Mouse (Mus musculus): ENCODE data around the gene Hlf.

Gene Hlf

DNA sequence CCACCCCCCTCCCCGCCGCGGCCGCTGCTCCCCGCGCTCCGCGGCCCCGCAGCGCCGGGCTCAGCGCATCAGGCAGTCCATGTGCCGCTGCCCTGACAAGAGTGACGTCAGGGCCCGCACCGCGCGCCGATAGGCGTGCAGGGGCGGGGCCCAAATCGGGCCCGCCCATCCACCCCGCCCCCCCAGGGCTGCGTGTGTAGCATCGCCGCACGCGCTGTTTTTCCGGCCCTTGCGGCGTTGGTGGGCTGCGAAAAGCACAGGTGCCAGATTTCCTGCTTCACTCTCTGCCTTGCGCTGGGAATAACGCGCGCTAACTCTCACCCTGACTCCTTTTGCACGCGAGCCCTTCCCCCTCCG, at the start of gene Hlf:
Gene Hlf (minus strand): TSS at position 79 of the 357 bp plus-strand sequence.
- peak; percentile 65 to 70 for DNase-seq (ENCODE audit: low read depth in 2 of 2, low spot score in 2 of 2)

DNA sequence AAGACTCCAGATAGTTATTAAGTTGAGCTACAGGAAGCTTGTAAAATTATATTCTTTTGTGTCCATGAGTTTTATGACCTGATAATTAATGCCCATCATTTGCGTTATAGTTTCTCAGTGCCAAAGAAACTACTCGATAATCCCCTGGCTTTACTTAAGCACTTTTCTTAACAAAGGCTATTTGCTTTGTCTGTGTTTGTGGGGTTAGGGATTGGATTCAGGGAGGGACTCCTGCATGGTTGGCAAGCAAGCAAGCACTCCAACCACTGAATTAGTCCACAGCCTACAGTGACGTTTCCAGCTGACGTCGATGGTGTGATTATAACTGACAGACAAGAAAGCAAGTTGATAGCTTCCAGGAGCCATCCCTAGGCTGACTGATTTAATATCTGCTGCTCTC, 48.1 kb upstream of the Hlf start:
- DNase-seq (ENCODE audit: low read depth in 2 of 2, low spot score in 2 of 2), result no peak

DNA sequence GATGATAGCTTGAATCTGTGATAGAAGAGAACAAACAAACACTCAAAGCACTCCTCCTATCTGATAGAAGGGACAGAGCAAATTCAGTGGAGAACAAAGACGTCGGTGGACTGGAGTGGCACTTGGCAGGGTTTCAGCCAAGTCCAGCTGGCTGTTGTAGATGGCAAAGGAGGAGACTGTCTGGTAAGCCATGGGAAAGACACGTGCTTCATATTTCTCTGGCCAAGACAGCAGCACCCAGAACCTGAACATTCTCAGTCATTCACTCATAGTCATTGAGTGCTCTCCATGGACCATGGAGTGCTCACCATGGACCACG, 34.5 kb upstream of the Hlf start:
- no peak for DNase-seq (ENCODE audit: low read depth in 2 of 2, low spot score in 2 of 2)

DNA sequence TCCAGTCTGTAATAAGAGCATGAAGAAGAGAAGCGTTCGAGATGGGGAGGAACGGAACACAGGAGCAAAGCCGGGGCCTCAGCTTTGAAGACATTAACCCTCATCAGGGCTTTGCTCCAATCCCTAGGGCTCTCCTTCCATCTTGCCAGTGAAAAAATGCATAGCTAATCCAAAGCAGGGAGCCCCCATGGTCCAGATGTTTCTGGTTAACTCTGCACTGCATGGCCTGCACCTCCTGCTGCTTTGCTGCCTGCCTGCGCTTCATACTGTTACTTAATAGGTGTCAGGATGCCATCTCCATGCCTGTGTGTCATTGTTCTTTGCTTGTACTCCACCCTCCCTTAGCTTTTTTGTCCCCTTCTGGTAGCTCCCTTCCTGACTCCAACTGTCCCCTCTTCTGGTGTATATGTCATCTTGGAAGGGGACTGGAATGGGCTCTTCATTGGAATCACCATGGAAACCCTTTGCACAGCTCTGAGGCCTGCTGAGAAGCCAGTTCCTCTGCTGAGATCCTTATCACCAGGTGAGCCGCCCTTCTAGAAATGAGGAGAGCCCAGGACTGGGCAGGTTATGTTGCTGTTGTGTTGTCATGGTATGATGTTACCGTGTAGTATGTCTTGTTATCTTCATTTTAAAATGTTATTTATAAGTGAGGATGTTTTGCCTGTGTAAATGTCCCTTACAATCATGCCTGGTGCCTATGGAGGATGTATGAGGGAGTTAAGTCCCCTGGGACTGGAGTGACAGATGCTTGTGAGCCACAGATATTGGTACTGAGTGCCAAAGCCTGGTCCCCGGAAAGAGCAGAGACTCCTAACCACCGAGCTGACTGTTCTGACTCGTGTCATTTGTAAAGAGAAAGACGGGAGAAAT, 33.9 kb upstream of the Hlf start:
- DNase-seq (ENCODE audit: low read depth in 2 of 2, low spot score in 2 of 2), result no peak

DNA sequence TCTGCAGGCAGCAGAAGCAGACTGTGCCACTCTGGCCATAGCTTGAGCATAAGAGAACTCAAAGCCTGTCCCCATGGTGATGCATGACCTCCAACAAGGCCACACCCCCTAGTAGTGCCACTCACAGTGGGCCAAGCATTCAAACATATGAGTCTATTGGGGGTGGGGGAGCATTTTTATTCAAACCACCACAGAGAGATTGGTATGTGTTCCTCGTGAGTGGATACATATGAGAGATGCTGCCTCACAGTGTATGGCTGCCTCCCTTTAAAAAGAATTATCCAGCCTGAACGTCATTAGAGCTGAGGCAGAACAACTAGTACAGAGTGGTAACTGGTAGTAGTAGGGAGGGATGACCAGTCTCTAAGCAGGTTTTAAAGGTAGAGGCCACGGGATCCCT, 33.2 kb upstream of the Hlf start:
- DNase-seq (ENCODE audit: low read depth in 2 of 2, low spot score in 2 of 2), result no peak

DNA sequence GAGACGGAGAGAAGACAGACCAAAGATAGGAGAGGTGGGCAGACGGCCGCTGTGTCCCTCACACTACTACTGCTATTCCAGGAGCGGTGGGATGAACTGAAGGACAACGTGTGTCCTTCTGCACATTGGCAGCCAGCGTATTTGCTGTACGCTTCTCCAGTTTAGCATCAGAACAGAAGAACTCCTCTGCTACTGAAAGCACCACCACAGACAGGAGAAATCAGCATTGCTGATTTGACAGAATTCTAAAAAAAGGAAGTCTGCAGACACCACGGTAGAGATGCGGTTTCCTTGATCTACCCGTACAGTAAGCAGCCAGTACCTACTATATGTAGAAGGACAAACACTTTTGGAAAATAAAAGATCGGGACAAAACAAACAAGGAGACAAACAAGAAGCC, 29.0 kb upstream of the Hlf start:
- no peak for DNase-seq (ENCODE audit: low read depth in 2 of 2, low spot score in 2 of 2)

DNA sequence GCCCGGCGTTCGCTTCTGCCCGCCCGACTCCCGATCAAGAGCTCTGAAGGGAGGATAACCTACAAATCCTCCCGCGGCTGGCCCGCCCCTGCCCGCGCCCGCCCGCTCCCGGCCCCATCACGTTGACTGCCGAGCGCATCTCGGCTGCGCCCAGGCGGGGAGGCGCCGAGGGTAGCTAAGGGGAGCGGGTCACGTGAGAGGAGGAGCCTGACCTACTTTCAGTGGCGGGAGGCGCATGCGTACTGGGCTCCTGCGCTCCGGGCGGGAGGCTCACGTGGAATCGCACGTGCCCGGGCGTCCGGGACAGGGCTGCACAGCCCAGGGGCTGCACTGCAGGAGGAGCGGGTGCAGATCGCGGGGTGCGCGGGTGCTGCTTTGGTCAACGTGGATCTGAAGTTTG, 27.2 kb upstream of the Hlf start:
- peak; percentile 68 to 69 for DNase-seq (ENCODE audit: low read depth in 2 of 2, low spot score in 2 of 2)

DNA sequence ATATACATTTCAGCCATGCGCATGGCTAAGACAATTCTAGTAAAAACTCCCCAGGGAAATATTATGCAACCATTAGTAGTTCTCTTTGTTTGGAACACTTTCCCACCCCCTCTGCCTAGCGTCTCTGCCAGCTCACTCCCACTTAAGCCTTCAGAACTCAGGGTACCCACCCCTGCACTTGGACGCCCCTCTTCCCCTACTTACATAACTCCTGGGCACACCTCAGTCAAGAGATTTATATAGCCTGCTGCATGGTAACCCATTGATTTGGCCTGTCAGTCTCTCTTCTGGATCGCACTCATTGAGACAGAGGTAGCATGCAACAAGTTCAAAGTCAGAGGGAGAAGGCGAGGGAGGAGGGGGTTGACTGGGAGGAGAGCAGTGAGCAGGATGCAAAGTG, 26.3 kb upstream of the Hlf start:
- no peak for DNase-seq (ENCODE audit: low read depth in 2 of 2, low spot score in 2 of 2)

DNA sequence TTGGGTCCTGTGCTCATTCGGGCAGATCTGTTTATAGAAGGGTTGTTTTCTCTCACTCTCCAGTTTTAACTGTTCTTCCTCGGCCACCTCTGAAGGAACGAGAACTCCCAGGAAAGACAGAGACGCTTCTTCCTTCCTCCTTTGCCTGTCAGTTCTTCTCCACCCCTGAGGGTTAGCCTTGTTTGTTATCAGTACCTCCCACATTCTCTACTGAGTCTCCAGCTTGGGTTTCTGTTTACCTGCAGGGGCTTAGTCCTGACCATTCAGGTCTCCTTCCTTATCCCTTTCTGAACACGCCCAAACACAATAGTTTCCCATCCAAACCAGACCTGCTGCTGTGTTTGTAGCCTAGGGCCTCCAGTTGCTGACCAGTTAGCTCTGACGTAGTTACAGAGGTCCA, 8.2 kb upstream of the Hlf start:
- DNase-seq (ENCODE audit: low read depth in 2 of 2, low spot score in 2 of 2), result no peak

DNA sequence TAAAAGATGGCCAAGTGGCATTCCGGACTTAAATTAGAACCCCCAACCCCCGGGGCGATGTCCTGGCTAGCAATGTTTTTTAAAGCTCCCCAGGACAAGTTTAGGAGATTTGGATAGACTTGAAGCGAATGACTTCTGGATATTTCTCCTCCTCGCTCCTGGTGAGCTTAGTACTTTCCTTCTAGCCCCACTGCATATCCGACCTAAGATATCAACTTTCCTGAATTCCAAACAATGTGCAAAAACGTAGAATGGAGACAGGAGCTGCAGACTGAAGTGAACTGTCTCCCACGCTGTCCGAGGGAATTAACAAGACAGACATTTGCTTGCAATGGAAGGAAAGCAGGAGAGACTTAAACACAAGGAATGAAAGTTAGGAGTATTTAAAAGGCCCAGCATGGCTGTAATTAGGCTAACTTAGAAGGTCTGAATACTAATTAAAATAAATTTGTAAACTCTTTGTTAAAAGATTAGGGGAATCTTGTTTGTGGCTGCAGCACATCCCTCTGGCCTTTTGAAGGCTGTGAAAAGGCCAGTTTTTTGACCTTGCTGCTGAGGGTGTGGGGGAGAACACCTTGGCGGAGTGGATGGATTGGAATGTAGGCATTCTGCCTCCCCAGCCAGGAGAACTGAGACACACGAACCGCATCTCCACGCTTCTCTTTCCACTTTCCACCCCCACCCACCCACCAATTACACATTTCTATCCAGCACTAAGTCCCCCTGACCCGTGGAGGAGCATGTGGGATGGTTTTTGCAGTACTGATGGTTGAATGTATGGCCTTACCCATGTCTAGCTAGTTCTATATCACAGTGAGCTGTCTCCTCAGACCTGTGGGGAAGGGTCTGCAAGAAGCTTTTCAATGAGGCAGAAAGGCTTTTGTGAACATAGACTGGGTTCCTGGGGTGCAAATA, 833 bp upstream of the Hlf start:
- DNase-seq (ENCODE audit: low read depth in 2 of 2, low spot score in 2 of 2), result no peak

DNA sequence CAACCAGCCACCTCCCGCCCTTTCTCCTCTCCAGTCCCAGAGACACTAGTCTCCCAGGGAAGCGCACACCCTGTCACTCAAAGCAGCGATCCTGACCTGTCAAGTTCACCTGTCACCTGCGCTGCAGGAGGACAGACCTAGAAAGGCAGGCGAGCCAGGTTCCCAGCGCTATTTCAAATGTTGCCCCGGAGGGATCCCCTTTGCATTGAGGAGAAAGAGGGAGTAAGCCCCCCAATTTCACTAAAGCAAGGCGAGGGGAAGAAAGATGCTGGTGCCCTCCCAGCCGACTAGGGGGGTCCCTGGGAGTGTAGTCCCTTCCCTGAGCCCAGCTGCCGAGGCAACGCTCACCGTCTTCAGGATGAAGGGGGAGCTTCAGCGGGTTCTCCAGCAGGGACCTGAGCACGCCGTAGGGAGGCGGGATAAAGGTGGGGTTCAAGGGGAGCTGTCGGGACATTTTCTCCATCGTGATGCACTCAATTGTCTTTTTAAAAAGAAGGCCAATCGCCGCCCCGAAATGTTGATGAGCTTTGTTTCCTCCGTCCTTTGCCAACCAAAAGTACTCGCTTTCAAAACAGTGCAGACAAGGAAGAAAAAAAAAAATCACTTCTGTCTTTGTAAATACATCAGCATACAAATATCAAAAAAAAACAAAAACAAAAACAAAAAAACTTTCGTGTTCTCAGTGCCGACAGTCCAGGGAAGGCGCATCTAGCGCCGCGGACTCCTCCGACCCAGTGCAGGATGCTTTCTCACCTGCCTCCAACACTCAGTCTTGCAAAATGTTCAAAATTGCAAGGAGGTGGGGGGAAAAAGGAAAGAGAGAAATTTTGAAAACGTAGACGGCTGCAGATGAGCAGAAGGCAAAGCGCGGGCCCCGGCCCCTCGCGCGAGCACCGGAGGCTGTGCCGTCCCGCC, 536 bp downstream of the Hlf start:
- peak in 1 of 2 experiments; percentile 5 for DNase-seq (ENCODE audit: low read depth in 2 of 2, low spot score in 2 of 2)

DNA sequence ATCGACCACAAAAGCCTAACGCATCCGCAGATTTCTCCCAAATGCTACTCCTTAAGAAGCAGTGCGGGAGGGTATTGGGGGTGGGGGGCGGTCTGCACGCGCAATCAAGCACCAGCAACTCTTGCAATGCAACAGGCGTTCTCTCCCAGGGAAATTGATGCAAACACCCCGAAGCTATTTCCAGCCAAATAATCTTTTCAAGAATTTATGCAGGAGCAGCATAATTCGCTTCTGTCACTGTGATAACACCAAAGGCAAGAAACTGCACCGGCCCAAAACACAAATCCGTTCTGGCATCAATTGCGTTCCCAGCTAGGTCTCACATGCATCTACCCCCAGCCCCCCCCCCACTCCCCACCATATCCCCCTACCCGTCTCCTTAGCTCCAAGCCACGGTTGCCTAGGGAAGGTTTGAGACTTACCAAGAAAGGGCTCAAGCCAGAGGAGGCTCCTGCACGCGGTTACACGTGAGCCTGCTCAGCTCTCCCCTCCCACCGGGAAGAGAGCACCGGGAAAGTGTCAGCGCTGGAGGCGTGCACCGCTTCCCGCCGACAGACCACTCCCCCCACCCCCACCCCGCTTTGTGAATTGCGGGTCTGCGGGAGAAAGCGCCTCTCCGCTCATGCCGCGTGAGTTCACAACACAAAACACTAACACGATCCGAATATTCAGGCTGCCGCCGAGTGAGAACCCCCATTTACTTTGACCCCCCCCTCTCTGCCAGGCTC, 1.4 kb downstream of the Hlf start:
- no peak for DNase-seq (ENCODE audit: low read depth in 2 of 2, low spot score in 2 of 2)

DNA sequence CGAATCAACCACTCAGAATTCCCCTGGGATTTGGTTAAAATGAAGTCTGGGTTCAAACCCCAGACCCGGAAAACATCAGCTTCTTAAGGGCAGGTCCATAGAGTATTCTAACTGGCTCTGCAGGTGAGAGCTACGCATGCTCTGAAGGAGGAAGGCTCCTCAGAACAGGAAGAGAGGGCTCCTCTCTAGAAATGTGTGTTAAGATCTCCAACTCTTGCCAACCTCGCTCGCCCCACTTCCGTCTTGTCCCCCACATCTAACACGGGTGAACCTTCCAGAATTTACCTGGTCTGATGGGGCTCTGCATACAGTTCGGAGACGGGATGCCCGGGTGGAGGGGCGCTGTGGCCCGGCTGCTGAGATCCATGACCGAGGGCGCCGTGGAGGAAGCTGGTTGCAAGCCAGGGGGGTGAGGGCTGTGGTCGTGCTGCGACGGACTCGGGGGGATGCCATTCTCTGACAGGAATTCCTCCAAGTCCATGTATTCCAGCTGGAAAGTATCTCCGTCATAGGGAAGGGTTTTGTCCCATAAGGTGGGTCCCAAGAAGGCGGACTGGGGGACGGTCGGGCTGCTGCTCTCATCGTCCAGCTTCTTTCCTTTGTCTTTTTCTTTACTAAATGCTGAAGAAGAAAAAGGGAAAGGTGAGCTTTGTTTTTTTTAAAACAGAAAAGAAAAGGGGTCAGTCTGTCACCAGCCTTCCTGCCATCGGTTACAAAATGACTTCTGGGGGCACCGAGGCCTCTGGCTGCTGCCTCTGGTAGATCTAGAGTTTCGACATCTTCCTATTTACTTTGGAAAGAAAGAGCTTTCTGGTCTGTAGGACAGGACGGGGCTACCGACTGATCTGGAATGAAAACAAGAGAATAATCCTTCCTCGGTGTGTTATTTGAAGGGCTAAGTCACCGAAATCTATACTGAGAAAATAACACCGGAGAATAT, 2.9 kb downstream of the Hlf start:
- peak; percentile 9 to 17 for DNase-seq (ENCODE audit: low read depth in 2 of 2, low spot score in 2 of 2)

DNA sequence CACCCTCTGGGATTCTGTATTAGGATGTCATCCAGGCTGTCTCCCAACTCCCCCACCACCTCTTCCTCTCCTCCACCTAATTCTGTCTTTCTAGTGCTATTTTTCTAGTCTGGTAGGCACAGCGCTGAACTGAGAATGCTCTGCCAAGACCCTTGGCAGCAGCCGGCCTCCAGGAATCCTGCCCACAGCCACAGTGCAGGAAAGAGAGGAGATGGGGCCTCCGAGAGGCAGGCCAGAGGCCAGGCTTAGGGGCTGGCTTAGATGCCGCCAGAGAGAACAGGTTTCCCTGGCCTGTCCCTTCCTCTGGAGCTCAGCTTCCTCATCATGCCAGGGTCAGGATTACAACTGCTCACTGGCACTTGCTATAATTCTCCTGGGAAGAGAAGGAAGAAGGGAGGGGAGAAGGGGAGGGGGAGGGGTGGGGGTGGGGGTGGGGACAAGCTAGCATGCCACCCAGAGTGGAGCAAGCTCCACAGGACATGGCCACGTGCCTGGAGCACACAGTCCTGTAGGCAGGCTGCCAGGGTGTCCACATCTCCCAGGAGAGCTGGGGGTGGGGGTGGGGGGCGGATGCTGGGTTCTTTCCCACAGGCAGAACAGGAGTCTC, 8.6 kb downstream of the Hlf start:
- no peak for DNase-seq (ENCODE audit: low read depth in 2 of 2, low spot score in 2 of 2)

DNA sequence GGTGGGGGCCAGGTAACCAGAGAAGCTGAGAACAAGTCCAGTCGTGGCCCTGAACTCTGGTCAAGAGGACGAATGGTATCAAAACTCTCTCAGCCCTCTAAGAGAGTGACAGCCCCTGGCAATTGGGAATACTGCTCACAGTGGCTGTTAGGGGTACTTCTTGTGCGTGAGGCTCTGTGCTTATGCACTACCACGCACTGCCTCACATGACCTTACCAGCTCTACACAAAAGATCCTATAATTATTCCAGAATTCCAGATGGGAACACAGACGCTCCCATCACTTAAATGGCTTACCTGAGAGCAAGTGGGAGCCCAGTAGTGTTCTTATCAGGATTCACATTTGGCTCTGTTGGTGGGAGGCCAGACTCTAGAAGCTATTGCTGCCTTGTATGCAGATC, 9.6 kb downstream of the Hlf start:
- DNase-seq (ENCODE audit: low read depth in 2 of 2, low spot score in 2 of 2), result no peak

DNA sequence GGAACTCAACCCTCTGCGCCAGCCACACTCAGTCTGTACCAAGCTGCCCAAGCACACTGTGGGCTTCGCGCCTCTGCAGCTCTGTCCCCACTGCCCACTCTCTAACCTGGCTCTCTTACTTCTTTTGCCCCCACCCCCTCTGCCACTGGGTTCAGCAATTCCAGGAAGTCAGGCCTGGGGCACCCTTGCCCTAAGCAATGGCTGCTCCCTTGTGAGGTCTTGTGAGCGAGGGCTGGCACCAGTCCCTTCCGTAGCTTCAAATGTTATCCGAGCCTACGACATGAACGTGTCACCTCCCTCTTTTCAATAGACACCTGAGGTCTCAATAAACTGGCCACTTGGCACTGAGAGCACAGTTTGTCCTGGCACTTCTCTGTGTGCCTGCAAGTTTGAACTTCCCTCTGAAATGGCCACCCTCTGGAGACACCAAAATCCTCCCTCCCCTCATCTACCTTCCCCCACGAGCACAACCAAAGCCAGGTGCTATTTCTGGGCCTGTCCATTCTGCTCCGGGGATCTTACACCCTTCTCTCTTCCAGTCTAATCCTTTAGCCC, 10.5 kb downstream of the Hlf start:
- no peak for DNase-seq (ENCODE audit: low read depth in 2 of 2, low spot score in 2 of 2)

DNA sequence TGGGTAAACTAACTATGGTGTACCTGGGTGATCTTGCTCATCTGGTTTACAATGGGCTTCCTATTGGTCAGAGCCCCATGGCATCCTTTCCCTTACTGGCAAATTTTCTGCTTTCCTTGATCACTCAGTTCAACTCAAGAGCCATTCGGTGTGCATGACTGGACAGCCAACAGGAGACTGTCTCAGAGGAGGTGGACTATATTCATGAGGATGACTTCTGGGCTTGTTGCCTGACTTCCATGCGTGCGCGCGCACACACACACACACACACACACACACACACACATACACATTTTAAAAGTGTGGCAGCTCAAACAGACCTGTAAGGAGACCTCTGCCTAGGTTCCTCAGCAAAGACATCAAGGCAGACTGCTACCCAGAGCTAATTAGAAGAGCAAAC, 12.7 kb downstream of the Hlf start:
- no peak for DNase-seq (ENCODE audit: low read depth in 2 of 2, low spot score in 2 of 2)

DNA sequence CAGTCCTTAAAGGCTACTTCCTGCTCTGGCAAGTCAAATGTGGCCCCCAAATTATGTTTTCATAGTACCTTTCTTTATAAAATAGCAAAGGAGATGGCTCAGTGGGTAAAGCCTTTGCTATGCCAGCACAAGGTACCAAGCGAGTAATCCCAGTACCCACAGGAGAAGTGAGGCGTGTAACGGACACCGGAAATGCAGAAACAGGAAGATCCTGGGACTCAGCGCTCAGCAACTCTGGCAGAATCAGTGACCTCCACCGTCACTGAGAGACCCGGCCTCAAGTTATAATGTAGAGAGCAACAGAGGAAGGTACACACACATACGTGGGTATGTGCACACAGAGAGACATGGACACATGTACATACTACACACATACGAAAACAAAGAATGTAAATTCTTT, 14.3 kb downstream of the Hlf start:
- DNase-seq (ENCODE audit: low read depth in 2 of 2, low spot score in 2 of 2), result no peak
